Mouse (Mus musculus) lung, adult 2 months (tissue): Measurements from ENCODE around the gene Ahnak2. TPM values are rescaled to one million over a fixed set of nuclear protein-coding genes. Genes with fewer than 3 reads are reported as not detected.

Source experiments
- DNase-seq: peaks from one replicate; pipeline ENCODE4 v3.0.0; 2022
- H3K4me1 ChIP-seq: fragments of 200-500 bp; 2 replicates; pipeline ENCODE4 v1.6.1; 2011; ENCODE audit warnings: low read length; ENCODE audit not compliant: control insufficient read depth, insufficient read depth
- H3K4me3 ChIP-seq: fragments of 200-500 bp; replicated peaks from 2 replicates; pipeline ENCODE3; 2011; ENCODE audit warnings: low read depth, mild to moderate bottlenecking, control low read depth, low read length; ENCODE audit errors: extremely low read depth
- CTCF ChIP-seq: fragments of 200-500 bp; IDR thresholded peaks from 2 replicates; pipeline ENCODE4 v1.5.1; 2011; ENCODE audit warnings: mild to moderate bottlenecking, low read length, control low read depth; ENCODE audit not compliant: insufficient read depth
- POLR2A ChIP-seq: fragments of 200-500 bp; IDR thresholded peaks from 2 replicates; pipeline ENCODE4 v1.6.1; 2011; ENCODE audit warnings: low read depth, mild to moderate bottlenecking, control low read depth, low read length, borderline replicate concordance; ENCODE audit errors: extremely low read depth
- WGBS: fragments of 180-500 bp; shearing (Covaris S2); methylation state at CpG from one replicate; pipeline ENCODE4 v1.1.7; 2018; 5-methylcytosine and 5-hydroxymethylcytosine counted together
- polyA plus RNA-seq: library from polyadenylated mRNA; depleted of rRNA; stranded (reverse); fragments of >200 nt; gene quantifications from 2 replicates; pipeline ENCODE4 v1.2.3, GENCODE M21; 2012

Gene Ahnak2
- polyA plus RNA-seq, 1 experiment: 13.3 TPM

DNA sequence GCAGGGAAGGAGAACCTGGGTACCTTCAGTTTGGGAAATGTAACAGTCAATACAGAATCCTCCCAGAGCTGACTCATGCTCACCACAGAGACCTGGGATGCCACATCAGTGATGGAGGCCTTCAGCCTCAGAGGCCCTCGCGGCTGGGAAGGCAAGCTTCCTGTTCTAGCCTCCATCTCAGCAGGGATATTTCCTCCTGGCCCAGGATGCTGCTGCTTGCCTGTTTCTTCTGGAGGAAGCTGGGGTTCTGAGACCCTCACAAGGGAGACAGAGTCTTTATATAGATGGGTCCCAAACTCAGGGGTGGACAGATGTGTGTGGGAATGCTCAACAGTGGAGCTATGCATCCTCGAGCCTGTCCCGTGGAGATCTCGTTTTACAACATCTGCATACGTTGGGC lies 28.4 kb downstream of the Ahnak2 start:
- Histone ChIP-seq H3K4me3 (no peak overlapping the region), H3K4me1 (no peaks in the 10 kb centered on the region)
- 74% methylated on average over 6 of the region's 6 CpGs for WGBS
- no peak for TF ChIP-seq POLR2A
- no peak for TF ChIP-seq CTCF
- DNase-seq: no peak

DNA sequence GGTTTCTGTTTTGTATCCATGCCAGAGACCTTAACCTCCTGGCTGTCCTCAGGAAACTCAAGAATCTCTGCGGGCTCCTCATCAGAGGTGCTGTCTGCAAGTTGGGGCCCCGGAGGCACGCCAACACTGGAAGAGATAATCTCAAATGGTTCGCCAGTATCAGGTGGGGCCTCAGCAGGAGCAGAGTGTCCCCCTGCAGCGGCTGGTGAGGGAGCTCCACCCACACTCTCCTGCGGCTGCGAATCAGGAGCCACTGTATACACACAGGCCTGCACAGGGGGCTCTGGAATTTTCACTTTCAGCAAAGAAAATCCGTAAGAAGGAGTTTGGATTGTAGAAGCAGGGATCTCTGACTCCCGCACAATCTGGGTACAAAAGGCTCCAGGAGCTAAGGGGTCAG lies 29.1 kb downstream of the Ahnak2 start:
- no peak for DNase-seq
- WGBS: 49% methylated on average over 9 of the region's 9 CpGs
- H3K4me1 ChIP-seq: no peaks in the 10 kb centered on the region
- TF ChIP-seq POLR2A (no peak), CTCF (no peak)
- H3K4me3 ChIP-seq: no peak overlapping the region

DNA sequence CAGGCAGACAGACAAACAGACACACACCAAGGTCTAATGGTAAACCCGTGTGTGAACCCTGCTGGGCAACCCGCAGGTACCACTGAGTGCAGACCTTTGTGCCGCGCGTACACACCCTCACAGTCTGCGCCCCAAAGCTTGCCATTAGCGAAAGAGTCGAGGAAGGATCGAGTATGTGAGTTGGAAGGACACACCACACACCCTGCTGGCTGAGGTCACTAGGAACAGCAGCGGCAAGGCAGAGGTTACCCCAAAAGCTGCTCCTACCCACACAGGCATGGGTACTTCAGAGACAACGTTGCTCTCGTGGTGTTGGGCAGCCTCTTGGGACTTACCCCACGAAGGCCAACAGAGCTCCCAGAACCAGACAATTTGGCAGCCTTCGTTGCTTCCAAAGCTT lies 30.2 kb downstream of the Ahnak2 start:
- Histone ChIP-seq H3K4me3 (no peak overlapping the region), H3K4me1 (no peaks in the 10 kb centered on the region)
- DNase-seq: no peak
- WGBS: 90% methylated on average over 14 of the region's 14 CpGs
- TF ChIP-seq POLR2A: no peak
- no peak for TF ChIP-seq CTCF

DNA sequence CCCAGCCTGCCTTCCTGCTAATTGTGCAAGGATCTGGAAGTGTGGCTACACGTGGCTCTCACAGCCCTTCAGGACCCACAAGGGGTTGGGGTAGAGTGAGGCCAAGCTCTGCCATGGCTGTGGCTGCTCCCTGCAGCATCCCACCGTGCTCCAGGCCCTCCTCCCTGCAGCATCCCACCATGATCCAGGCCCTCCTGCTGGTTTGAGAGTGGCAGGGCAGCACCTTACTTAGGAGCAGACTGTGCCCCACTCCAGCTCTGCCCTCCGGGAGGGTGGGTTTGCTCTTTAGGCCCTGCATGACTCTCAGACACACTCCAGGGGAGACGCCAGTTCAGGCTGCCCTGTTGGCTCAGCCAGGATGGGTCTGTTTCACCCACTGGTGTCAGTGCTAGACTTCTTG lies 32.1 kb downstream of the Ahnak2 start:
- Histone ChIP-seq H3K4me3 (no peak overlapping the region), H3K4me1 (no peaks in the 10 kb centered on the region)
- TF ChIP-seq POLR2A (no peak), CTCF (no peak)
- 68% methylated on average over 4 of the region's 4 CpGs for WGBS
- no peak for DNase-seq

DNA sequence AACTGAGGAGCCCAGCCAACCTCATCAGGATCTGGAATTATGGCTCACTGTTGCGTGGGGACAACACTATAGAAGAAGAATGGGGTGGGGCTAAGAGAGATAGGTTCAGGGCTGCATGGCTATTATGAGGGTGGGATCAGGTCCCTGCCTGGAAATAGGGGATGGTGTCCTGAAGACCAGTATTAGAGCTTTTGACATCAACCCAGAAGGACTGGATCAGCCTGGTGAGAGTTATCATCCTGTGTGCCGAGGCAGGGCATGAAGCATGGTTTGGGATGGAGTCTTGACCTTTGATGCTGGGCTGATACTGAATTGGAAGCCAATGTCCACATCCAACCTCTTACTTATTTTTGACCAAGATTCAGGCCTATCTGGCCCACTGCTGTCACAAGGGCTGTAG lies 32.7 kb downstream of the Ahnak2 start:
- TF ChIP-seq POLR2A: no peak
- TF ChIP-seq CTCF: no peak
- H3K4me1 ChIP-seq: no peaks in the 10 kb centered on the region
- DNase-seq: no peak
- no peak overlapping the region for H3K4me3 ChIP-seq
- WGBS: 82% methylated on average over 2 of the region's 2 CpGs

DNA sequence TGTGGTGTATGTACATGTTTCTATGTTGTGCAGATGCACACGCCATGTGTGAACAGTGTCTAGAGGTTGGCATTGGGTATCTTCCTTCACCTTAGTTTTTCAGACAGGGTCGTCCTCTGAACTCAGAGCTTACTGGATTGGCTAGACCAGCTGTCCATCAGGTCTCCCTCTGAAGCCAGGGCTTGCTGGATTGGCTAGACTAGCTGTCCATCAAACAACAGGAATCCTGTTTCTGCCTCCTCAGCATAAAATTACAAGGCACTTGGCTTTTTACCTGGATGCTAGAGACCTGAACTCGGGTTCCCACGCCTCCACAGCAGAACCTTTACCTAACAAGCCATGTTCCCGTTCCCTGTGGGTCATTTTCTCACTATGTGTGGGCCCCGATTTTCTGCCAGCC lies 33.4 kb downstream of the Ahnak2 start:
- TF ChIP-seq POLR2A (no peak), CTCF (no peak)
- no peak for DNase-seq
- WGBS: 84% methylated on average over 6 of the region's 6 CpGs
- H3K4me1 ChIP-seq: no peaks in the 10 kb centered on the region
- no peak overlapping the region for H3K4me3 ChIP-seq

DNA sequence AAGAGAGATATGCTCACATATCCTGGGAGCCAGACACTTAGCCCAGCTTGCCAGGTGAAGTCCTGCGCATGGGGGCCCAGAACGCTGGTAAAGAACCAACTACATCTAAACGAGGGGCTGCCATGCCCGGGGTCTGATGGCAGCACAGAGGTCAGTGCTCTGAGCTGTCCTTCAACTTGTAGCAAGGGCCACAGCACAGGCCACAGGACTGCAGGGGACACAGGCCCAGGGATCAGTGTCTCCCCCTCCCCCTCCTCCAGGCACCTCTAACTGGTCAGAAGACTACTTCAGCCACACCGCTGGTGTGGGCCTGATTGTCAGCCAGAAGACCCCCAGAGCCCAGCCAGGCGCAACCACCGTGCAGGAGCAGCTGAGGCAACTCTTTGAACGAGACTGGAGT lies 34.3 kb downstream of the Ahnak2 start:
- TF ChIP-seq POLR2A: no peak
- no peak for TF ChIP-seq CTCF
- Histone ChIP-seq H3K4me3 (no peak overlapping the region), H3K4me1 (no peaks in the 10 kb centered on the region)
- 81% methylated on average over 8 of the region's 8 CpGs for WGBS
- no peak for DNase-seq

DNA sequence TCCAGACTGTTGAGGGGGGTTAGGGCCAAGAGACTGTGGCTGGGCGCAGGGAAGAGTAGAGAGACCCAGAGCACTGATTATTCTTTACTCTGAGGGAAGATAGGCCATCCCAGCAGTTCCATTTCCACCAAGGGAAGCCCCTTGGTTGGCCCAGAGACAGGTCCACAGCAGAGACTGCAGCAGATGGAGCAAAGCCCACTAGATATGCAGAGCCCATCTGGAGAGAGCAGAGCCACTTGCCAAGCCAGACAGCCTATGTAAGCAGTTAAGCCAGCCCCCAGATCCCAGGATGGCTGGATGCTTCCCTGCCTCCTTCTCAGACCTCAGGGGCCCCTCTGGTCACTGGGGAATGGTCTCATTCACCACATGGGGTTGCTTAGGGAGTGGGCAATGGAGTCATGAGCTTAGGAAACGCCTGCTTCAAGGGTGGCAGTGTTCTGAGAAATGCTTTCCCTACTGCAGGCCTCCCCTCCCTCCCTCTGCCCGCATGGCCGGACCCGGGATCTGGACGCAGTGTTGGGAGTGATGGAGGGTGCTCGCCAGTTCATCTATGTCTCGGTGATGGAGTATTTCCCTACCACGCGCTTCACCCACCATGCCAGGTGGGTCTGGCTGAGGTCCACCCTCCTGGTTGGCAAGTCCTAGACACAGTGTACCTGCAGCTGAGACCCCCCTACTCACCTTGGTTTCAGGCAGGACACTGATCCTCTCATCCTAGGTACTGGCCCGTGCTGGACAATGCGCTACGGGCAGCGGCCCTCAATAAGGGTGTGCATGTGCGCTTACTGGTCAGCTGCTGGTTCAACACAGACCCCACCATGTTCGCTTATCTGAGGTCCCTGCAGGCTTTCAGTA lies 35.2 kb downstream of the Ahnak2 start:
- TF ChIP-seq POLR2A: no peak
- TF ChIP-seq CTCF: no peak
- H3K4me1 ChIP-seq: no peaks in the 10 kb centered on the region
- 88% methylated on average over 16 of the region's 16 CpGs for WGBS
- no peak for DNase-seq
- H3K4me3 ChIP-seq: no peak overlapping the region

DNA sequence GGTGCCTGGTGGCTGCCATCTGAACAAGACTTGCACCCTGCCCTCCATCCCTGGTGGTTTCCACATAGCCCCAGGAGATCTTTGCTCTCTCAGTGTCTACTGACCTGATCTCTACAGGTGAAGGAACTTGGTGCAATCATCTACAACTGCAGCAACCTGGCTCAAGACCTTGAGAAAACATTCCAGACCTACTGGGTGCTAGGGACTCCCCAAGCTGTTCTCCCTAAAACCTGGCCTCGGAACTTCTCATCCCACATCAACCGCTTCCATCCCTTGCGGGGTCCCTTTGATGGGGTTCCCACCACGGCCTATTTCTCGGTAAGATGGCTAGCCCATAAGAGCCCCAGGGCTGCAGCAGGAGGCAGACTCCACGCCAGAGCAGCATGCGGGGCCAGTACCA lies 35.9 kb downstream of the Ahnak2 start:
- no peak for TF ChIP-seq CTCF
- no peak for TF ChIP-seq POLR2A
- H3K4me1 ChIP-seq: no peaks in the 10 kb centered on the region
- no peak overlapping the region for H3K4me3 ChIP-seq
- 90% methylated on average over 7 of the region's 7 CpGs for WGBS
- DNase-seq: no peak

DNA sequence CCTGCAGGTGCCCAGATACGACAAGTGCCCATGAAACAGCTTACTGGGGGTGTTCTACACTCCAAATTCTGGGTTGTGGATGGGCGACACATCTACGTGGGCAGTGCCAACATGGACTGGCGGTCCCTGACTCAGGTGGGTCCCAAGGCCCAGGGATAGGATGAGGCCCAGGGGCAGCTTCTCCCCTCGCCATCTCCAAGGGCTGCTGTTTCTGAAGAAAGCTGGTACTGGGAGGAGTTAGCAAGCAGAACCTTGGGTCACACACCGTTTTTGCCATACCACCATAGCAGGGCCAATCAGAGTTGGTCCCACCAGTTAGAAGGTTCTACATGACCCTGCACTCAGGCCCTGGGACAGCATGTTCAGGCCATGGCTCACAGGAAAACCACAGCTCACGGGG lies 37.5 kb downstream of the Ahnak2 start:
- 90% methylated on average over 7 of the region's 7 CpGs for WGBS
- TF ChIP-seq POLR2A: no peak
- no peak for TF ChIP-seq CTCF

DNA sequence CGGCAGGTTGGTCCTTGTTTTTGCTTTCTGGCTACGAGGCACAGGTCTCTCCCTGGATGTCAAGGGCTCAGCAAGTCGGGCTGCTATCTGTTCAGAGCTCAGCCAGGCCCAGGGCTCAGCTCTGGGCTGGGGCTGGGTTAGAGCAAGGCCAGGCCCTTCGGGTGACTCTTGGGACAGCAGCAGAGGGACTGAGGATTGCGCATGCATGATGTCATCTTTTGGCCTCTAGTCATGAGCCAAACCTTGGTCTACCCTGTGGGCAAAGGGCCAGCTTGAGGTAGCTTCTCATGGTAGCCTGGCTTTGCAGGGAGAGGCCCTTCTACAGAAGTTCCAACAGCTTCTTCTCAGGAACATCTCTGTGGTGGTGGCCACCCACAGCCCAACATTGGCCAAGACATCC lies 38.3 kb downstream of the Ahnak2 start:
- no peak for TF ChIP-seq POLR2A
- TF ChIP-seq CTCF: no peak
- H3K4me1 ChIP-seq: no peaks in the 10 kb centered on the region
- DNase-seq: no peak
- no peak overlapping the region for H3K4me3 ChIP-seq
- 80% methylated on average over 5 of the region's 5 CpGs for WGBS

More for the DNA sequence above, 37.5 kb downstream of the Ahnak2 start:
- no peak overlapping the region for H3K4me3 ChIP-seq
- H3K4me1 ChIP-seq: no peaks in the 10 kb centered on the region
- no peak for DNase-seq
